Comparison of ENCODE assay signal across 8 mouse cellular contexts in genomic region chr8:104027161-104027821, GRCm38 (mm10).
A peak's percentile ranks its signal among the peaks of the same experiment; 100 is the strongest.
DNase-seq lines count a peak whose midpoint lies in the region; ATAC-seq and TF ChIP-seq lines count a peak whose summit lies in the region.

No protein-coding gene starts in this region.

- peak; percentile 28; the same call in 1 of the 2 replicates for ATAC-seq in neural tube, embryonic 13.5 days (ENCODE audit: low read depth)

- peak; percentile 74 for TF ChIP-seq CTCF in left cerebral cortex, adult 2 months (IDR thresholded peaks at IDR 0.05)

- peaks cover 12% of the 10 kb centered on the region; the same call in 1 of the 2 replicates for H3K4me1 ChIP-seq in neural tube, embryonic 13.5 days (replicated peaks)

- peak overlapping the region; percentile 74 for H3K27ac ChIP-seq in left cerebral cortex, adult 2 months
- no peak overlapping the region for H3K27ac ChIP-seq in neural tube, embryonic 13.5 days (replicated peaks)

- no peak overlapping the region for H3K4me3 ChIP-seq in left cerebral cortex, adult 2 months
- no peak overlapping the region for H3K4me3 ChIP-seq in neural tube, embryonic 13.5 days

- H3K27me3 ChIP-seq in neural tube, embryonic 13.5 days, result peaks cover 7% of the 10 kb centered on the region; the same call in 1 of the 2 replicates

- DNase-seq in adrenal gland, adult (ENCODE audit: inconsistent age in 2 of 2, low spot score in 1 of 2), result peak; percentile 18 to 72
- no peak for DNase-seq in adrenal gland, adult 18-20 months (ENCODE audit: low spot score in 2 of 2)
- DNase-seq in kidney, postnatal 4 days, result peak; percentile 61 to 67
- no peak for DNase-seq in kidney, adult 11 months
- peak; percentile 80 for DNase-seq in embryo, embryonic 11 days
- peak; percentile 35 to 51 for DNase-seq in left cerebral cortex, adult 2 months (ENCODE audit: extremely low spot score in 1 of 2, low spot score in 2 of 2)
- no peak for DNase-seq in thymus, adult 18-20 months

- no peak overlapping the region for H3K9ac ChIP-seq in neural tube, embryonic 13.5 days

- peaks cover 3% of the 10 kb centered on the region; the same call in 1 of the 2 replicates for H3K9me3 ChIP-seq in neural tube, embryonic 13.5 days

- intact Hi-C loops in left cerebral cortex, adult 2 months (cut with DNase I), result loop anchor here (5.0 to 10.0 kb wide), 5 partner anchors 175 to 962 kb away; no protein-coding TSS in a partner anchor

- WGBS in neural tube, embryonic 13.5 days, result 60% methylated on average over 11 of the region's 11 CpGs

- H3K36me3 ChIP-seq in neural tube, embryonic 13.5 days, result no peaks in the 10 kb centered on the region

- no peak overlapping the region for H3K4me2 ChIP-seq in neural tube, embryonic 13.5 days

Comparison
In these comparisons a context has a peak if more than half of its experiments do, and no peak if none do; other contexts are left out.
1. DNase-seq: peak in adrenal gland, adult (2 of 2), kidney, postnatal 4 days (2 of 2), embryo, embryonic 11 days (single experiment) and left cerebral cortex, adult 2 months (2 of 2); none in adrenal gland, adult 18-20 months (0 of 2), kidney, adult 11 months (single experiment) and thymus, adult 18-20 months (0 of 2).